Mouse (Mus musculus) kidney, postnatal 36 days (tissue): ENCODE results near the gene Inpp4b.
"Not testable (repeated sequence)": the region's sequence is repeated elsewhere in the genome, so short reads cannot be mapped to it uniquely, and the experiment has no call there.

Source experiments
- DNase-seq, 2 experiments: peaks; one replicate each; pipeline ENCODE4 v3.0.0; 2021 to 2022; ENCODE audit warnings: mixed read lengths in 2 of 2

The Inpp4b gene

DNA sequence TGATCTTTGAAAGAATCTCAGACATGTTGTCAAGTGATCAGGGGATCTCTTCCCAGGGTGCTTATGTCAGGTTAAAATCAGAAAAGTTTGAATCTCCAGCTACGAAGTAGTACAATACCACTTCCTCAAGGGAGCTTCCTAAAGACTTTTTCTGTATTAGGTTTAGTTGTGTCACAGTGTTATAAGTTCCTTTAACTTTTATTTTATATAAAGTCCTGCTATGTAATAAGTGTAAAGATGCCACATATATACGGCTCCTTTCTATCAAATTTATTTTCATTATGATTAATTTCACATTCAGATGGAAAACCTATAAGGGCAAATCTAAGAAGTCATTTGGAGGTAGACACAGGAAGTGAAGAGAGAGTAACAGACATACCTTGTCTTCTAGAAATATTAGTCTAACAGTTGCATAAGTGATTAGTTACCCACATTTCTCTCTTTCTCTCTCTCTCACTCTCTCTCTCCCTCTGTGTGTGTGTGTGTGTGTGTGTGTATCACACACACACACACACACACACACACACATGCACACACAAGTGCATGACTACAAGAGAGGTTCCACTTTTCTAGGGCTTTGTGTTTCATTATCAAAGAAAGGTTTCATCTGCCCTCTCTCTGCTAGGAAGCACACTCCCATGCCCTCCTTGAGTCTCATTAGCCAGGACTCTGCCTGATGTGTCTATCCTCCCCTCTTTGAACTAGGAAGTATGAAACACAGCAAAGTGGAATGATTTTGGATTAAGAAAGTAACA lies 438.7 kb downstream of the Inpp4b start:
- DNase-seq: no peak

DNA sequence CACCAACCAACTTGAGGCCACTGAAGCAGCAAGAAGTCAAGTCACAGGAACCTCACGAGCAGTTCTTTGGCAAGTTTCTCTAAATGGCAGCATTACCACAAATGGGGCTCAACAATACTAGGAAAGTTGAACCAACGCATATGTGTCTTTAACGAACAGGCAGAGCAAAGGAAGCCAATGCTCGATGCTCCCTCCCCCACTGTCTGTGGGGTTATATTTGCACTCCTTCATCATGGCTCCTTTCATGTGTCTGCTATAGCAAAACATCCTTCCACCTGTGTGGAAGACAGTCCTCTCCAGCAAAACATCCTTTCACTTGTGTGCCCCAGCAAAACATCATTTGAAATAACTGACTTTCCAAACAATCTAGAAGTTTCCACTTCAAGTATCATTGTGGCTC lies 440.4 kb downstream of the Inpp4b start:
- DNase-seq: no peak

- no peak for DNase-seq
Measured at GRCm38 (mm10) chr8:81784775-81785174, 442.4 kb downstream of the Inpp4b start.

DNA sequence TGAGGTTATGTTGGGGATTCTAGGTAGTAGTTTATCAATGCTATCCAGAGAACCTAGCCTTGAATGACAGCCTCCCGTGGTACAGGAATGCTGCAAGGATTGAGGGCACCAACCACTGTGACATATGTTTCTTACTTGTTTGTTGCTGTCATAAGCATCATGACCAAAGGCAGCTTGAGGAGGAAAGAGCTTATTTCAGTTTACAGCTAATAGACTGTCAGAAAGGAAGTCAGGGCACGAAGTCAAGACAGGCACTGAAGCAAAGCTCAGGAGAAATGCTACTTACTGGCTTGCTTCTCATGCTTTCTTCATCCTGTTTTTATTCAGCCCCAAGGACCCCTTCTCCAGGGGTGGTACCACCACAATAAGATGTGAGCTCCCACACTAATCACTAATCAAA lies 446.1 kb downstream of the Inpp4b start:
- no peak for DNase-seq

- no peak for DNase-seq
Measured at GRCm38 (mm10) chr8:81792649-81793048, 450.3 kb downstream of the Inpp4b start.

- DNase-seq: no peak
Measured at GRCm38 (mm10) chr8:81798501-81798900, 456.1 kb downstream of the Inpp4b start.

DNA sequence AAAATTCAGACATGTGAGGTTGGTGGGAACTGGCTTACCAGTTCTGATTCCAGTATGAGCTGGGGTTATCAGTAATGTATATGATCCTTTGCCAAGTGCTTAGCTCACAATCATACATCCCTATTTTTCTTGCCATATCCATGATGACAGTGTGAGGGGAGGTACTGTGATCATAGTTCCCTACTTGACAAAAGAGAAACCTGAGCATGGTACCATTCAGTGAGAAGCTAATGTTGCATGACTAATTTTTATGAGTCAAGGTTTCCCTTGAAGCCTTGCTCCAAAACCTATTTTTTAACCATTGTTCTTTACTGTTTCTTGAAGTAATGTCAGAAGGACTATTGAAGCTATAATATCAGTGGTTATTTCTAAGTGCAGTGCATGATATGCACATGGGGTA lies 458.4 kb downstream of the Inpp4b start:
- no peak for DNase-seq

DNA sequence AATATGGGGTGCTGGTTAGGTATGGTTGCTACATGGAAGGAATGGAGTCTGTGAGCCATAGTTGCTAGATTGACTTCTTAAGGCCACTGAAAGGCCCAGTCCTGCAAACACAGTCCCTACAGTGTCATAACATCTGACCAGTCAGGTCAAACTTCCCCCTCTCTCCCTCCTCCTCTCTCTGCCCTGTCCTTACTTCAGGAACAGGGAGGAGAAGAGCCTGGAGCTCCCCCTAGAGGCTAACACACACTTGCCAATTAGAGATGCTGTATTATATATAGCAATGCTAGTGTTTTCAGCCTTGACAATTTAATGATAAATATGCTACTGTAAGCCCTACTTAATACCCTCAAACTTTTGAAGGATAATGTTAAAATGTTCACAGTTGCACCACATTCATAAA lies 464.4 kb downstream of the Inpp4b start:
- peak; percentile 73 to 82 for DNase-seq

DNA sequence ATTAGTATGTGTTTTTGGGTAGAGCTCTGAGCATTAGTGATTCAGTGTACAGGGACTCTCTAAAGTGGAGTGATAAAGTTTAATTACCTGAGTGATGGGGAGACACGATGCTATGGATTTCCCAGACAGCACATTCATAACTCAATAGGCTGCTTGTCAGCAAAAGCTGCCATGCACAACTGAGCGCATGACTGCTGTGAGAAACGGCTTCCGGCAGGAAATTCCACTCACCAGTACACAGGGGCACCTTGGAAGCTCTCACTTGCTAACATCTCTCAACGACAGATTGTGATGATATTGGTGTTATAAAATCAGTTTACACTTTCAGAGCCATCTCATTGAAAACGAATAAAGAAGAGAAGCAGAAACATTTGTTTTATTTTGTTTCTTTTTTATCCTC lies 465.2 kb downstream of the Inpp4b start:
- DNase-seq: peak; percentile 44 to 47

DNA sequence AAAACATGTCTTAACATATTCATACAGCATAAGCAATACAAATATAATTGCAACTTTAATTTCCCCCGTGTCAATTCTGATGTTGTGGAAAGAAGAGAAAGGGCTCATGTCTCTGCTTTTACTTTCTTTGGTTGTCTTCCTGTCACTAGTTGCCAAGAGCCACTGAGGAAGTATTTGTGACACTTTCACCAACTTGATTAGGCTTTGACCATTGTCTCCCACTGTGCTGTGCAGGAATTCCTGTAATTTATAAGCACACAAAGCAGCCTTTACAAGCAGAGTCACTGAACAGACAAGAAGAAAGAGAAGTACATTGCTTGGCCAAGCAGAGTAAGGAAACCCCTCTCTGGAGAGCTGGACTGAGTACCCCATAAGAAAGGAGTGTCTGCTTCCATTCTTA lies 466.1 kb downstream of the Inpp4b start:
- DNase-seq: peak in 1 of 2 experiments; percentile 32

GRCm38 (mm10) chr8:81809414-81809813 lies 467.1 kb downstream of the Inpp4b start:
- DNase-seq: not testable (repeated sequence)

DNA sequence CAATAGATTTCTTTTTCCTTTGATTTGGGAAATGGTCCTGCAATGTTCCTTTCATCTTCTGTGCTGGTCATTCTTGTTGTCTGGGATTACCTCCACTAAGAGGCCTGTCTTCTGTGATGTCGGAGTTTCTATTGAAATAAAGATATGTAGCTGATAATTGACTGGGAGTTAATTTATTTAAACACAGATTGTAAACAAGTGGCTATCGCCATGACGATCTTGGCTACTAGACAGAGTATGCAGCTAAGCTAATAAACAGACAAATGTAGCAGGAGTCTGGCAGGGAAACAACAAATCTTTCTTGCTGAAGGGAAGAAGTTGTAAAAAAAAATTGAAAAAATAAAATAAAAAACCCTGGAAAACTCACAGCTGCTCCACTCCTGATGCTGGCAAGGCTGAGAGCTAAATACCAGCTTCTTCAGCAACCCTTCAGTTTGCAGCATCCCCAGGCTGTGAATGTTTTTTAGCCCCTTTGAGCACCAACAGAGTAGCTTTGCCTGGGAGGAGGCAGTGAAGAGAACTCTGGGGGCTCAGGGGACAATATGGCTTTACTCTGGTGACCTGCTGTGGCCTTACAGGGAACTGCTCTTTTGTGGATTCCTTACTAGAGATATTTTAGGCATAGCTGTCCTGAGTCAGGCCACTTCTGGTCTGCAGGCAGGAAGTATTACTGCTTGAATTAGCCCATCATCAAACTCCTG lies 469.8 kb downstream of the Inpp4b start:
- peak; percentile 22 to 24 for DNase-seq

DNA sequence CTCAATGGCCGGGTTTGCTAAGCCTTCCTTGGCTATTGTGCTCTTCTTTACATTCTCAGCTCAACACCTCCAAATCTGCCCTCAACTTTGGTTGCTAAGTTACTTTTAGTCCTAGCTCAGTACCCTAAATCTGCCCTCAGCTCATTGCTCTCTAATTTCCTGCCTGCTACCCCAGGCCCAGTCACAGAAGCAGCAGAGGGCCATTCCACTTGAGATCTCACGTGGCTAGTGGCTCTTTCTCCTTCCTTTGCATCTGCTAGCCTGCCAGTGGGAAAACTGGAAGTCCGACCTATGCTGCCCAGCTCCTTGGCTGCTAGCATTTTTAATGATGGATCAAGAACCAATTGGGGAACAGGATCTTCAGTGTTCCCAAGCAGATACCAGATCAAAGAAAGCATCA lies 472.4 kb downstream of the Inpp4b start:
- no peak for DNase-seq

DNA sequence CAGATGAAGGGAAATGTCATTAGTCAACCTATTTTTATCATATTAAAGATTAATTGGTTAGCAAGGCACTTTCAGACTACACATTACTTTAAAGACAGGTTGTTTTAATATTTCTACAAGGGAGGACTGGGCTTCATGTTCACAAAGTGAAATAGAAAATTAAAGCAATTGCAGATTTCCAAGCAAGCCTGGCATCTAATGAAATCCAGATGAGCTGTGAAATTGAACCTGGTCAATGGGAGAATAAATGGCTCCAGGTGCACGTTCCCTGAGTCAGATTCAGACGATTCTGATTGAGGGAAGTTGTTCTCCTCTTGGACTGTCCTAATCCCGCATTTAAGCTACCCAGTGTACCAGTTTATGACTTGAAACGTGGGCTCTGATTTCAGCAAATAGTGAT lies 473.2 kb downstream of the Inpp4b start:
- DNase-seq: no peak

DNA sequence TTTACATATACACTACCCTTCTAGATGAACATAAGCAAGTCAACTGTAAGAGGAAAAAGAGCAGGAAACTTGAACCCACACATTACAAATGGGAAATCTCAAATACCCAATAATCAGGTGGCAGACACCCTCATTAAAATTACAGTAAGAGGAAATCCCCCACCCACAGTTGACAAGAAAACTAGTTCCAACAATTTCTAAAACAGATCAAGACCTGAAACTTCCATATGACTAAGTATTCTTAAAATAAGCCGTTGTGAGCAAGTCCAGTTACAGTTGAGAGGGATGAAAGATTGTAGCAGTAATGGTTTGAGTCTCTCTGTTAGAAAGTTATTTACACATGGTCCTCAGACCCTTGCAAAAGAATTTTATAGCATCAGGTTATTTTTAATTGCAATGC lies 480.8 kb downstream of the Inpp4b start:
- DNase-seq: no peak

DNA sequence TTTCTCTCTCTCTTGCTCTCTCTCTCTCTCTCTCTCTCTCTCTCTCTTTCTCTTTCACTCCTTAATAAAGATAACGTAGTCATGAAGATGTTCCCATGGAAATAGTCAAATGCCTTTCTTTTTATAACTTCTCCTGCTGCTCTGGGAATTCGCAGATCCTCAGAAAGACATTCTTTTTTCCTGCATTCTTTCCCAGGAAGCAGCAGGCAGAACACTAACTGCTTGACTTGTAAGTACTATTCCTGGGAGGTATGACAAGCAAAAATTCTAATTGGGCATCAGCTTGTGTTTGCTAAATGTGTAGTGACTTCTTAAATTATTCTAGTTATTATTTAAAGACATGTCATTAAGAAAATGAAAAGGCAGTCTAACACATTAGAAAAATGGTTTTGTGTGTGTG lies 482.6 kb downstream of the Inpp4b start:
- no peak for DNase-seq

- peak; percentile 20 to 37 for DNase-seq
Measured at GRCm38 (mm10) chr8:81826406-81826805, 484.1 kb downstream of the Inpp4b start.

DNA sequence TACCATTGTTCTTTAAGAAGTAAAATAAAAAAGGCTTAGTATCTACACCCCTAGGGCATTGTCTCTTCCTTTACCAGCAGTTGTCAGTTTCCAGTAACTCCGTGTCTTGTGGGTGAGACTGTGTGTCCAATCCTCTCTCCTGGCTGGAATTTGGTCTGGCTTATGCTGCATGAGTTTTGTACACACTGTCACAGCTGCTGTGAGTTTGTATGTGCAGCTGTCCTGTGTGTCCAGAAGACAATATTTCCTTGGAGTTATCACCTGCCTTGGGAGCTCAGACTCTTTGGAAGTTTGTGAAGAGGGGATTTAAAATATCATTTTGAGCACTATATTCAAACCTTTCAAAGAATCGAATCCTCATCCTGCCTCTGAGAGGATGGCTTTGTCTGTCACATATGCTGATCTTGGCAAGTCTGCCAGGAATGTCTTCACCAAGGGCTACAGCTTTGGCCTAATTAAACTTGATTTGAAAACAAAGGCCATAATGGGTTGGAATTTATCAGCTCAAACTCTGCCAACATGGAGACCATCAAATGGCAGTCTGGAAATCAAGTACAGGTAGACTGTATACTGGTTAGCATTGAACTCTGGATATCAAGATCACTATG lies 485.1 kb downstream of the Inpp4b start:
- no peak for DNase-seq

DNA sequence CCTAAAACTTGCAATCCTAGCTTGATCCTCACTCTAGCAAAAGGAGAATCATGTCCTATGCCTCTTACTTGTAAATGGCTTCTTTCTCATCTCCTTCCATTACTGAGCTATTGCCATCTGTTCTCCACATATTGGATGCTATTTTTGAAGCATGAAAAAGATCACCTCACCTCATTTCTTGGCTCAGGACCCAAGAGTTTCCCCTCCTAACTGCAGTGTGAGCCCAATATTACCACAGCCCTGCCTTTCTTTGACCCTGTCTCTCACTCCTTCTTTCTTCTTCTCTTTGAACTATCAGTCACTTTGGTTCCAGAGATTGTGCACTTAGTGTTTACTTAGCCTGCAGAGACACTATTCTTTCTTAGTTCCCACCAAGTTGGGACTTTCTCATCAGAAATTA lies 489.1 kb downstream of the Inpp4b start:
- no peak for DNase-seq

- DNase-seq: peak in 1 of 2 experiments; percentile 13
Measured at GRCm38 (mm10) chr8:81833852-81834251, 491.5 kb downstream of the Inpp4b start.

DNA sequence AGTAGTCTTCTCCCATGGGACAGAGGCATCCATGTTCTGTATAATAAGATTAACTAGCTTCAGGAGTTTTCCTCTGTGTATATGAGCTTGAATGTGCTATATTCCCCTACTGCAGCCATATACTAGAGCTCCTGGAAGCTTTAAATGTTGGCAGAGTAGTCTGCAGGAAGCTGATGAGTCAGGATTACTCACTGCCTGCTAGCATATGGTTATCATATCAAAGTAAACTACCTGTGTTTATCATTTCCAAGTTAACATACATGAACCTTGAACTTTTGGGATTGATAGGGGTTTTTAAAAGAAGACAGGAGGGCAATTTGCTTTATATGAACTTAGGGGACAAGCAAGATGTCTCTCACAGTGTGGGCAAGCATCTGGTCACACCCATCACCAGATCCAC lies 498.2 kb downstream of the Inpp4b start:
- DNase-seq: no peak

DNA sequence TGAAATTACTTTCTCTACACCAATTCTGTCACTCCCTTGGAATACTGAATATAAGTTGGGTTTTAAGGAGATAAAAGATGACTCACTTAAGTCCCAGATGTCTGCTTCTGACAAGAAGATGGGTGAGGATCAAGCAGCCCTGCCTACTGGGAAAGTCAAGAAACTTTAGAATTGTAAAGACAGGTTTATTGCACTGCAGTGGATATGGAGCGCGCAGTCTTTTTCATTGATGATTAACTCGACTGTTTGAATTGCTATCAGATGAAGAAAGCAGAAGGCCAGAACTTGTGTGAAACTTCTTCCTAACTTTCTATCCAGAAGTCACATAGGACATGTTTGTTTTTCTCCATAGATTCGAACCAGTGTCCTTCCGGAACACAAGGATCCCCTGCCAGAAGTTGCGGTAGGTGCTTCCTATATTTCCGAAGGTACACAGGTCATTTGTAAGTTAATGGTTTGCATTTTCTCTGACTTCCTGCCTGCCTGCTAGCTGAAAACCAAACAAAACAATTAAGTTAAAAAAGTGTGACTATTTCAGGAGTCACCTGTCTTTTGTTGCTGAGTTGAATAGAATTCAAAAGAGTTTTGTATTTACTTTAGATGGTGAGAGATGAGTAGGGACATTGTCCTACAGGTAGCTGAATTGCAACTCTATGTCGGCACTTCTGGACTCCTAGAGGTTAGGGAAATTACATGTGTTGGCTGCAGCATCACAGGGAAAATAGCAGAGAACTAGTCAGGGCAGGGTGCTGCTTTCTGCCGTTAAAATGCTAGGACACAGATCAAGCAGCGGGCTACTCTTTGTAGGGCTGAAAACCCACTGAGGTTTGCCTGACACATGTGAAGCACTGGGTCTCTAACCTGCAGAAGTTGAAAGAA lies 502.0 kb downstream of the Inpp4b start:
- peak in 1 of 2 experiments; percentile 8 for DNase-seq

DNA sequence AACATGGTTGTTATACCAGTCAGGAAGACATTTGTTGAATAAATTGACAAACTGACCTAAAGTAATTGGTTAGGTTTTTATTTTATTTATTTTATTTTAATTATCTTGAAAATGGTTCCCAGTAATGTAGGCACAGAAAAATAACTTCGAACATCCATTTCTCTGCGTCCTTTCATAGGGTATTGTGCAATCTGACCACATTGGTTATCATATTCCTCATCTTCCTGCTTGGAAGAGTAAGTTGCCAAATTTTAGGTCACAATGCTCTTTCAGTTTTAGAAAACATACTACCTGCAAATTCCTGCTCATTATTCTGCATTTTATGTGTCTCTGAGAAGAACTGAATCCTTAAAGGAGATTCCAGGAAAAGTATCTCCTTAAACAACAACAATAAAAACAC lies 505.6 kb downstream of the Inpp4b start:
- DNase-seq: no peak
